Mouse (Mus musculus): ENCODE results near the gene Xylb.
"Not testable (repeated sequence)": the region's sequence is repeated elsewhere in the genome, so short reads cannot be mapped to it uniquely, and the experiment has no call there.

The Xylb gene

GRCm38 (mm10) chr9:119340909-119341816 lies 16.0 kb upstream of the Xylb start, which contains the start of gene Myd88:
TSS of gene Myd88 (minus strand) at chr9:119341411.
- in situ Hi-C loops (cut with MseI, MboI) = no loop called here

GRCm38 (mm10) chr9:119342728-119343127 lies 14.5 kb upstream of the Xylb start:
- in situ Hi-C loops (cut with MseI, MboI) = no loop called here

GRCm38 (mm10) chr9:119346376-119346775 lies 10.8 kb upstream of the Xylb start:
- in situ Hi-C loops (cut with MseI, MboI) = no loop called here

- in situ Hi-C loops (cut with MseI, MboI) = no loop called here
Measured at GRCm38 (mm10) chr9:119350531-119350930, 6.7 kb upstream of the Xylb start.

- in situ Hi-C loops (cut with MseI, MboI) = no loop called here
Measured at GRCm38 (mm10) chr9:119350947-119351705, 6.1 kb upstream of the Xylb start.

- in situ Hi-C loops (cut with MseI, MboI) = no loop called here
Measured at GRCm38 (mm10) chr9:119352060-119352459, 5.1 kb upstream of the Xylb start.

GRCm38 (mm10) chr9:119353926-119354325 lies 3.3 kb upstream of the Xylb start:
- in situ Hi-C loops (cut with MseI, MboI) = no loop called here

- in situ Hi-C loops (cut with MseI, MboI) = no loop called here
Measured at GRCm38 (mm10) chr9:119355943-119356342, 1.2 kb upstream of the Xylb start.

- in situ Hi-C loops (cut with MseI, MboI) = no loop called here
Measured at GRCm38 (mm10) chr9:119358058-119358429, 863 bp downstream of the Xylb start.

- in situ Hi-C loops (cut with MseI, MboI) = no loop called here
Measured at GRCm38 (mm10) chr9:119361416-119361815, 4.2 kb downstream of the Xylb start.

GRCm38 (mm10) chr9:119363229-119363628 lies 6.0 kb downstream of the Xylb start:
- in situ Hi-C loops (cut with MseI, MboI) = no loop called here

- in situ Hi-C loops (cut with MseI, MboI) = no loop called here
Measured at GRCm38 (mm10) chr9:119365284-119365683, 8.1 kb downstream of the Xylb start, which contains the start of gene Slc22a14. TSS of gene Slc22a14 (minus strand) at chr9:119365553.

GRCm38 (mm10) chr9:119368367-119368766 lies 11.2 kb downstream of the Xylb start:
- in situ Hi-C loops (cut with MseI, MboI) = no loop called here

- in situ Hi-C loops (cut with MseI, MboI) = not testable (repeated sequence)
Measured at GRCm38 (mm10) chr9:119370770-119371169, 13.6 kb downstream of the Xylb start.

GRCm38 (mm10) chr9:119371251-119371650 lies 14.1 kb downstream of the Xylb start:
- in situ Hi-C loops (cut with MseI, MboI) = no loop called here

- in situ Hi-C loops (cut with MseI, MboI) = no loop called here
Measured at GRCm38 (mm10) chr9:119375008-119375407, 17.8 kb downstream of the Xylb start.

- in situ Hi-C loops (cut with MseI, MboI) = no loop called here
Measured at GRCm38 (mm10) chr9:119375556-119375955, 18.4 kb downstream of the Xylb start.

- in situ Hi-C loops (cut with MseI, MboI) = no loop called here
Measured at GRCm38 (mm10) chr9:119378231-119378630, 21.1 kb downstream of the Xylb start.

- in situ Hi-C loops (cut with MseI, MboI) = no loop called here
Measured at GRCm38 (mm10) chr9:119382603-119383002, 25.4 kb downstream of the Xylb start.

- in situ Hi-C loops (cut with MseI, MboI) = no loop called here
Measured at GRCm38 (mm10) chr9:119388956-119389355, 31.8 kb downstream of the Xylb start.

- in situ Hi-C loops (cut with MseI, MboI) = no loop called here
Measured at GRCm38 (mm10) chr9:119390214-119390613, 33.0 kb downstream of the Xylb start.

- in situ Hi-C loops (cut with MseI, MboI) = no loop called here
Measured at GRCm38 (mm10) chr9:119394808-119395207, 37.6 kb downstream of the Xylb start.

GRCm38 (mm10) chr9:119401351-119401750 lies 44.2 kb downstream of the Xylb start:
- in situ Hi-C loops (cut with MseI, MboI) = no loop called here
